Mouse (Mus musculus) midbrain, embryonic 16.5 days (tissue): Measurements from ENCODE around the gene Fcf1. TPM values are rescaled to one million over a fixed set of nuclear protein-coding genes. Genes with fewer than 3 reads are reported as not detected.

ENCODE experiments used
- ATAC-seq: fragments of 200-750 bp; cut with Nextera tagmentation; 2 replicates; pipeline ENCODE4 v1.8.0; 2017; ENCODE audit warnings: moderate TSS enrichment
- H3K27ac ChIP-seq: fragments of 300-500 bp; sonication (generic); 2 replicates; pipeline ENCODE4 v1.5.1; 2014; ENCODE audit warnings: mild to moderate bottlenecking, low read length, mixed read lengths
- H3K27me3 ChIP-seq: fragments of 300-500 bp; sonication (generic); 2 replicates; pipeline ENCODE4 v1.6.1; 2014; ENCODE audit warnings: low read depth, low read length, mixed read lengths; ENCODE audit not compliant: control insufficient read depth, insufficient read depth
- H3K36me3 ChIP-seq: fragments of 300-500 bp; sonication (generic); 2 replicates; pipeline ENCODE4 v1.6.1; 2014; ENCODE audit warnings: mild to moderate bottlenecking, low read length, moderate library complexity, mixed read lengths; ENCODE audit not compliant: control insufficient read depth, insufficient read depth
- H3K4me1 ChIP-seq: fragments of 300-500 bp; sonication (generic); 2 replicates; pipeline ENCODE4 v1.6.1; 2014; ENCODE audit warnings: mild to moderate bottlenecking, low read length, mixed read lengths; ENCODE audit not compliant: control insufficient read depth, insufficient read depth
- H3K4me2 ChIP-seq: fragments of 300-500 bp; sonication (generic); 2 replicates; pipeline ENCODE4 v1.6.1; 2014; ENCODE audit warnings: mild to moderate bottlenecking, low read length, mixed read lengths
- H3K4me3 ChIP-seq: fragments of 300-500 bp; sonication (generic); 2 replicates; pipeline ENCODE4 v1.5.1; 2014; ENCODE audit warnings: low read depth, mild to moderate bottlenecking, low read length, moderate library complexity, mixed read lengths
- H3K9ac ChIP-seq: fragments of 300-500 bp; sonication (generic); 2 replicates; pipeline ENCODE4 v1.6.1; 2014; ENCODE audit warnings: low read depth, low read length, mixed read lengths
- H3K9me3 ChIP-seq: fragments of 300-500 bp; sonication (generic); replicated peaks from 2 replicates; pipeline ENCODE4 v1.6.1; 2014; ENCODE audit warnings: mild to moderate bottlenecking, low read length, mixed read lengths; ENCODE audit not compliant: control insufficient read depth, poor library complexity, severe bottlenecking
- WGBS: fragments of 180-500 bp; shearing (Covaris S2); extraction: QIAGEN DNeasy Blood & Tissue Kit; methylation state at CpG from one replicate; pipeline ENCODE4 v1.1.7; 2014; 5-methylcytosine and 5-hydroxymethylcytosine counted together
- polyA plus RNA-seq: library from polyadenylated mRNA; unstranded; fragments of >200 nt; fragmentation: Nextera tagmentation; extraction: Ambion mirVana; gene quantifications from 2 replicates; pipeline ENCODE4 v1.2.1, GENCODE M21; 2015

The Fcf1 gene
- polyA plus RNA-seq, 1 experiment from 2014 or later: 75.7 TPM

GRCm38 (mm10) chr12:84943006-84943952 is 27.4 kb upstream of the Fcf1 start:
- WGBS: 94% methylated on average over 21 of the region's 21 CpGs
- H3K36me3 ChIP-seq: peaks cover 23% of the 10 kb centered on the region

GRCm38 (mm10) chr12:84944150-84944812 is 26.4 kb upstream of the Fcf1 start:
- no peak overlapping the region for H3K27ac ChIP-seq
- no peak for ATAC-seq
- H3K27me3 ChIP-seq: no peaks in the 10 kb centered on the region
- H3K9ac ChIP-seq: no peak overlapping the region
- H3K4me3 ChIP-seq: no peak overlapping the region
- no peaks in the 10 kb centered on the region for H3K4me1 ChIP-seq
- H3K9me3 ChIP-seq: no peaks in the 10 kb centered on the region
- 95% methylated on average over 4 of the region's 4 CpGs for WGBS
- no peak overlapping the region for H3K4me2 ChIP-seq
- H3K36me3 ChIP-seq: peaks cover 18% of the 10 kb centered on the region

More at GRCm38 (mm10) chr12:84943006-84943952, 27.4 kb upstream of the Fcf1 start:
- no peak for ATAC-seq
- Histone ChIP-seq H3K9me3 (no peaks in the 10 kb centered on the region), H3K9ac (no peak overlapping the region), H3K4me1 (no peaks in the 10 kb centered on the region), H3K4me3 (no peak overlapping the region), H3K27me3 (no peaks in the 10 kb centered on the region), H3K4me2 (no peak overlapping the region), H3K27ac (no peak overlapping the region)

GRCm38 (mm10) chr12:84944813-84945553 is 25.7 kb upstream of the Fcf1 start:
- H3K4me2 ChIP-seq: no peak overlapping the region
- no peak overlapping the region for H3K27ac ChIP-seq
- no peak overlapping the region for H3K9ac ChIP-seq
- H3K36me3 ChIP-seq: peaks cover 20% of the 10 kb centered on the region
- WGBS: 95% methylated on average over 9 of the region's 9 CpGs
- no peaks in the 10 kb centered on the region for H3K4me1 ChIP-seq
- no peak for ATAC-seq
- no peak overlapping the region for H3K4me3 ChIP-seq
- H3K27me3 ChIP-seq: no peaks in the 10 kb centered on the region
- H3K9me3 ChIP-seq: no peaks in the 10 kb centered on the region

GRCm38 (mm10) chr12:84947894-84948583 is 22.7 kb upstream of the Fcf1 start:
- Histone ChIP-seq H3K4me3 (no peak overlapping the region), H3K27me3 (no peaks in the 10 kb centered on the region), H3K9me3 (no peaks in the 10 kb centered on the region), H3K4me2 (no peak overlapping the region), H3K27ac (no peak overlapping the region), H3K36me3 (peaks cover 20% of the 10 kb centered on the region), H3K4me1 (no peaks in the 10 kb centered on the region), H3K9ac (no peak overlapping the region)
- ATAC-seq: no peak
- 75% methylated on average over 2 of the region's 2 CpGs for WGBS

GRCm38 (mm10) chr12:84948584-84949285 is 22.0 kb upstream of the Fcf1 start:
- peaks cover 20% of the 10 kb centered on the region for H3K36me3 ChIP-seq
- 91% methylated on average over 6 of the region's 6 CpGs for WGBS
- no peak for ATAC-seq

GRCm38 (mm10) chr12:84950763-84951162 is 19.9 kb upstream of the Fcf1 start:
- Histone ChIP-seq H3K27me3 (no peaks in the 10 kb centered on the region), H3K27ac (no peak overlapping the region), H3K36me3 (peaks cover 18% of the 10 kb centered on the region), H3K4me2 (no peak overlapping the region), H3K9me3 (no peaks in the 10 kb centered on the region), H3K4me1 (no peaks in the 10 kb centered on the region), H3K4me3 (no peak overlapping the region), H3K9ac (no peak overlapping the region)
- WGBS: 90% methylated on average over 6 of the region's 6 CpGs
- ATAC-seq: no peak

More at GRCm38 (mm10) chr12:84948584-84949285, 22.0 kb upstream of the Fcf1 start:
- Histone ChIP-seq H3K4me3 (no peak overlapping the region), H3K4me1 (no peaks in the 10 kb centered on the region), H3K4me2 (no peak overlapping the region), H3K9me3 (no peaks in the 10 kb centered on the region), H3K27me3 (no peaks in the 10 kb centered on the region), H3K9ac (no peak overlapping the region), H3K27ac (no peak overlapping the region)

GRCm38 (mm10) chr12:84951531-84951930 is 19.2 kb upstream of the Fcf1 start:
- no peak for ATAC-seq
- peaks cover 16% of the 10 kb centered on the region for H3K36me3 ChIP-seq
- H3K4me1 ChIP-seq: no peaks in the 10 kb centered on the region
- no peak overlapping the region for H3K27ac ChIP-seq
- no peaks in the 10 kb centered on the region for H3K27me3 ChIP-seq
- H3K4me3 ChIP-seq: no peak overlapping the region
- 51% methylated on average over 8 of the region's 8 CpGs for WGBS
- no peak overlapping the region for H3K4me2 ChIP-seq
- no peaks in the 10 kb centered on the region for H3K9me3 ChIP-seq
- H3K9ac ChIP-seq: no peak overlapping the region

- Histone ChIP-seq H3K4me1 (no peaks in the 10 kb centered on the region), H3K9me3 (no peaks in the 10 kb centered on the region), H3K4me2 (no peak overlapping the region), H3K27ac (no peak overlapping the region), H3K4me3 (no peak overlapping the region), H3K9ac (no peak overlapping the region), H3K27me3 (no peaks in the 10 kb centered on the region), H3K36me3 (peaks cover 12% of the 10 kb centered on the region)
- 80% methylated on average over 1 of the region's 1 CpGs for WGBS
- no peak for ATAC-seq
Observed at GRCm38 (mm10) chr12:84952351-84952750, 18.3 kb upstream of the Fcf1 start.
